Mouse (Mus musculus) frontal cortex, postnatal 25 days (tissue): ENCODE data around the gene Traip.

Experiments used
- DNase-seq, 2 experiments: peaks; one replicate each; pipeline ENCODE4 v3.0.0; 2022; ENCODE audit warnings: low spot score in 2 of 2

Gene Traip

DNA sequence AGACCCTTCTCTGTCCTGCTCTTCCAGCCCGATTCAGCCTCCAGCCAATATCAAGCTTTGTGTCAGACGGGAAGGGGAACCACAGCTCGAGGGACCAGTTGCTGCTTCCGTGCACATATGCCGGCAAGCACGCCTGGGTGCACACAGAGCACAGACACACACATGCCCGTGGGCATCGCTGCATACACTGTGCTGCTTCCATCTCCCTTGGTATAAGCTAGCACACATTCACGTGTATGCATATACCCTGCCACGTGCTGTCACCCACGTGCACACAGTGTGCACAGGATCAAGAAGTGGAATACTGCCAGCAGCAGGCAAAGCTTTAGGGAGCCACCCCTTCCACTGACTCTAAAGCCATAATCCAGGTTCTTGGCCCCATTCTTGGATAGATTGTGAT is 15.8 kb upstream of the Traip start:
- DNase-seq: no peak

DNA sequence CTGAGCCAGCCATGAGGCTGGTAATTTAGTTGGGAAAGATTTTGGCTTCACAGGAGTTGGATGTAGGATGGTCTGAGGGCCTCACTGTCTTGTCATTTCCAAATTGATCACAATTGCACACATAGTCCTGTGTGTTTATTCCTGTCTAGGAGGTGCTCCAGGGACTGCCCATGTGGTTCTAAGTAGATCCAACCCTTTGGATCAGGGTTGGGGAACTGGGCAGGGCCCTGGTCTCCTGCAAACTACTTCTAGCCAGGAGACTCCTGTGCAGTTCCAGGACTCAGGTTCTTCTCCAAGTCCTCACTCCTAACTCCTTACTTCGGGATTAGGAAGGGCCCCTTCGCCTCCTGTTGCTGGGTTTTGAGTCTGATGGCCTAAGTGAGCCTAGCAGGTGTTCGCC is 14.6 kb upstream of the Traip start, which contains the start of gene Camkv:
Camkv (plus strand) TSS at position 301 of the 400 bp plus-strand sequence.
- no peak for DNase-seq

DNA sequence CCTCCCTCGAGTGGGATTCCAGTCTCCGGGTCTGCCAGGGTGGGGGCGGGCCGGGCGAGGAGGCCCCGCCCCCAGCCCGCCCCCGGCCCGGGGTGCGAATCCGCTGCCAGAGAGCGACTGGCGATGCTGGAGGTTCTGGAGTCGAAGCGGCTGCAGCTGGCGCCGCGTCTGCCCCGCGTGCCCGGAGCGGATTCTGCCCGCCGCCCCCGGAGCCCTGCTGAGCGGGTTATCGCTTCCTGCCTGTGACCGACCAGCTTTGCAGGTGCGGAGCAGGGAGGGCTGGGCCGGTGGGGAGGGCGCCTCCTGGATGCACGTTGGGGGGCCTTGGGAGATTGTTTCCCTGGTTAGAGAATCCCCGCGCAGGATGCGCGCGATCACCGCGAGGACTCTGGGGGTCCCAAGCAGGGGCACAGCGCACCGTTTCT is 14.1 kb upstream of the Traip start:
- DNase-seq: peak; percentile 35 to 42

DNA sequence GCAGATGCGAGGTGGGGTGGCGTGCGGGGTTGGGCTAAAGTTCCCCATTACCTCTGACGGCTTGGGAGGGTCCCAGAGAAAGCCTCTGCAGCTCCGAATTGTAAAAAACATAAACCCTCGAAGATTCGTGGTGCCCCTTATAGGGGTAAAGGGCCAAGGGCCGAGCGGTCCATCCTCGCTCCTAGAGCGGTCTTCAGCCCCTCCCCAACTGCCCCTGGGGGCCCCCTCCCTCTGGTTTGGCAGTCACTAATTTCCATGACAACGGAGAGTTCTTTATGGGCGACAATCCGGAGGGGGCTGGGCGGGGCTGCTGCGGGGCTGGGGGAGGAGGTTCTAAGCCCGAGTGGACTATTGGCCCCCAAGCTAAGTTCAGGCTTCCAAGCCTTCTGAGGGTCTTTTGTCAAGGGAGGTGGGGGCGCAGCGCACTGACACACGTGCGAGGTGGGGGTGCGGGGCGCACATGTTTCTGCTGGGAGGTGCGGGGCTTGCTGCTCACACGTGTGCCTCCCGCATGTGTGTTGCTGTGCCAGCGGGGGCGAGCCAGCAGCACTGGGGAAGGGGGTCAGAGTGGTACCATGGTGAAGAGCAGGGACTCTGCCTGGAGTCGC is 13.6 kb upstream of the Traip start:
- peak; percentile 42 to 48 for DNase-seq

DNA sequence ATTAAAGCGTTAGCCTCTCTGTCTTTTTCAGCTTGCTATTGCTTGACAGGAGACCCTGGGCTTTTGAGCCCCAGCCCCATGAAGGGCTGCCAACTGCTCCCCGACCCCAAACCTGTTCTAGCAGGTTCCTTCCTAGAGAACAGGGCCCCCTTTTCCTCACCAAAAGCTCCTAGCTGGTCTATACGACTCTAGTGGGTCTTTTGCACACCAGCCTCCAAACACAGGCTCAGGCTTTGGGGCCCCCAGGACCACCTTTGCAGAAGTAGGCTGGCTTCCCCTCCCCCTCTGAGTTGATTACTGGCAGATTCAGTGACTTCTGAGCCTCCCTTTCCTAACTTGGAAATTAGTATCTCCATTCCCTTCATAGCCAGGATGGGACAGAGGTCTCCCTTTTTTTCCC is 13.1 kb upstream of the Traip start:
- DNase-seq: no peak

DNA sequence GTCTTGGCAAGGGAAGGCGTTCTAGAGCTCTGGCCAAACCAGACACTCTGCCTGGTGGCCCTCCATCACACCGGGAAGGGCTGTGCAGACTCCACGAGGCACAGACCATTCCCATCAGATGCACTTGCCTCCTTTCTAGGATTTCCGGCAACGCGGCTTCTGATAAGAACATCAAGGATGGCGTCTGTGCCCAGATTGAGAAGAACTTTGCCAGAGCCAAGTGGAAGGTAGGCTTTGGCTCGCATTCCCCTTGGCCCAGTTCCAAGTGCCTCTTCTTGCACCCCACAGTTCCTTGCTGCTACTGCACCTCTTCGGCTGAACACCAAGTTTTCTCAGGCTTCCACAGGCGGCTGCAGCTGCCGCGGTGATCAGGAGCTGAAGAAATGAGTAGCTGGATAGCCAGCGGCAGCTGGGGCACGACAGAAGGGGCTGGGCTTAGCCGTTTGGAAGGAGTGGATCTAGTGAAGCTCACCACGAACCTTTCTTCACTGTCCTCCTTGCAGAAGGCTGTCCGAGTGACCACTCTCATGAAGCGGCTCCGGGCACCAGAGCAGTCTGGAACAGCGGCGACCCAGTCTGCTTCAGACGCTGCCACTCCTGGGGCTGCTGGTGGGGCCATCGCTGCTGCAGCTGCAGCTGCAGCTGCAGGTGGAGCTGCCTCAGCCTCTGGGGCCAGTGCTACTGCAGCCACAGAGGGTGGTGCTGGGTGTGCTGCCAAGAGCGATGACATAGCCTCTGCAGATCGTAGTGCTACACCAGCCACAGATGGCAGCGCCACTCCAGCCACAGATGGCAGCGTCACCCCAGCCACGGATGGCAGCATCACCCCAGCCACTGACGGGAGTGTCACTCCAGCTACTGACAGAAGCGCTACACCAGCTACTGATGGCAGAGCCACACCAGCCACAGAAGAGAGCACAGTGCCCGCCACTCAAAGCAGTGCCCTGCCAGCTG is 2.4 kb upstream of the Traip start:
- no peak for DNase-seq

DNA sequence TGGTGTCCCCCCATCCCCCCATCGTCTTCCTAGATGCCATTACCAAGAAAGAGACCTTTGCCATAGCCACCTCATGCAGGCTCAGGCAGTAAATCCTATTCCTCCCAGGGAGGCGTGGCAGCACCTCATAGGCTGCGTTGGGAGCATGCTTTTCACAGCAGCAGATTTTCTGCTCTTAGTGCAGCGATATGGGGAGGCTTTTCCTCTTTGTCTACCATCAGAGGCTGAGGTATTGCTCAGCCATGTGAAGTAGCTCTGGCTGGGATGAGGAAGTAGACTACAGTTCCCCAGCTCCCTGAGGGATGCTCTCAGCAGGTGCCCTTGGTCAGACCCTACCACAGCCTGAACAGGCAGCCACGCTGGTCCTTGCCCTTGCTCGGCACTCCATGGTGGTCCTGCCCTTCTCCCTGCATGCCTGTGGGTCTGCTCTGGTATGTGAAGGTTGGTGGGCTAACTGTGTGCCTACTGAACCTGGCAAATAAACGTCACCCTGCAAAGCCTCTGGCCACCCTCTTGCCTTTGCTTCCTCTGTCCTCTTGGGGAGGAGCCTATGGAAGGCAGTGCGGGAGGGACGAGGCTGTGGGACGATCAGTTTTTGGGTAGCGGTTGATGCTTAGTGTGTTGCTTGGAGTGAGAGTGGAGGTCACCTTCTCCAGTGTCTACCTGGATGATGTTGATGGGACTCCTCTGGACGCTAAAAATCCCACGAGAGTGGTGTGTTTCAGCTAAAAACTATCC is 583 bp upstream of the Traip start:
- no peak for DNase-seq

DNA sequence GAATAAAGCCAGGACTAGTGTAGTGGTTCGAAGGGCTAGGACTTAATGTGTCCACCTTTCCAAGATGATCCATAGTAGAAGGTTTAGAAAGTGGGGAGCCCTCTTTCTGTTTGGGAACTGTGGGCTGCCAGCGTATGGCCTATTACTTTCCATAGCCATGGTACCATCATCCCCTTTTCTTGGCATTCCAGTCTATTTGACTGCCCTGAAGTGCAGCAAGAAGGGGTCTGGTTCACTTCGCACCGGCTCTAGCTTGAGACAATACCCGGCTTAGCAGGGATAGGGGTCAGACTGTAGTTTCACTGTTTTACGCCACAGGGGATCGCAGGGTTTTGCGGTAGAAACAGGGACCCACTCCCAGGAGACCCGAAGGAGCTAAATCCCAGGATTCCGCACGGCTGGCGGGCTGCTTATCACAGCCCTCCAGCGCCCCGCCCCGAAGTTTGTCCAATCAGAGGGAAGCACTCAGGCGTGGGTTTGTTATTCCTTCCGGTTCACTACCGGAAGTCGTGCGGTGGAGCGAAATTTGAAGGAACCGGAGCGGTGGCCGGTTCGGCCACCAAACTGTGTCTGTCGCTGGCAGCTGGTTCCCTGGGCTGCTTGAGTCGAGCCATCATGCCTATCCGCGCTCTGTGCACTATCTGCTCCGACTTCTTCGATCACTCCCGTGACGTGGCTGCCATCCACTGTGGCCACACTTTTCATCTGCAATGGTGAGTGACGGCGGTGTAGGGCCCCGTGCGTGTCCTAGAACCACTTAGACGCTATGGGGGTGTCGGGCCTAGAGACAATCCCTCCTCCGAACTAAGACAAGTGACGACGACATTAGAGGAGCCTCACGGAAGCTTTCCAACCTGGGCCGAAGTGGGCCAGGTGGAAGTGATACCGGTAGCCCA is 772 bp downstream of the Traip start:
- DNase-seq: peak; percentile 75 to 86

DNA sequence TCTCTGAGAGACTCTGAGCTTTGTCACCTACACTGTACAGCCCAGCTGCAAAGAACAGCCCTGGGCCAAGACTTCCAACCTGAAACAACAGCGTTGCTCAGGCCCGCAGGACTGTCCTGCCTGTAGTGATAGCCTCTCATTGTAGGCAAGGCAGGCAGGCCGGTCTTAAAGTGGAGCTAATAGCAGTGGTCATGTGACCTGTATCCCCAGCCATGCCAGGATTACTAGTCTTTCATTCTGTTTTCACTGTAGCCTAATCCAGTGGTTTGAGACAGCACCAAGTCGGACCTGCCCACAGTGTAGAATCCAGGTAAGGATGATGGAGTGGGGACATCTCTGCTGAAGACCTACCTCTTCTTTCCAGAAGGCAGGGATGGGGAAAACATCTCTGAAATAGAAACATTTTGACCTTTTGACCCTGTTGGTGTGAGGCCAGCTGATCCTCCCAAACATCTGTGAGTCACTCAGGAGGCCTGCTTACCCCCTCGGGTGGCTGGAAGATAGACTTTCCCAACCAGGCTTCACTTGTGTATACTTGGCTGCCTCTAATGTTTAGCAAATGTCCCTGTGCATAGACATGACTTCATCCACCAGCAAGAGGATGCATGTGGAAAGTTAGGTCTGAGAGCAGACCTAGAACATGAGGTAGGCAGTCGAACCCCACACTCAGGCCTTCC is 5.8 kb downstream of the Traip start:
- DNase-seq: no peak

DNA sequence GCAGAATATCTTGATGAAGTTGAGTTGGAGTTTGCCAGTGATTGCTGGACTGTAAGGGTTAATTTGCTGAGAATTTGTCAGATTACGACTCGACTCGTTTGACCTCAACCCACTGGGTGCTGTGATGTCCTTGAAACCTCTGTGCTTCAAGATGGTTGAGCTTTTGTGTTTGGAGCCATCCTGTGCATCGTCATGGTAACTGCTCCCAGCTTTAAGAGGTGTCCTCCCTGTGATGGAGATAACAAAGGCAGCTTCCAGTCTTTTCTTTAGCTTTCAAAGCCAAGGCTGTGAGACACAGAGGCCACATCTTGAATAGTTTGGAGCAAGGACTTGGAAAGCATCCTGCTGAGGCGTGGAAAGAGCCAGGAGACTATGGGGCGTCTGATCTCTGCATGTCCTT is 7.2 kb downstream of the Traip start:
- no peak for DNase-seq

DNA sequence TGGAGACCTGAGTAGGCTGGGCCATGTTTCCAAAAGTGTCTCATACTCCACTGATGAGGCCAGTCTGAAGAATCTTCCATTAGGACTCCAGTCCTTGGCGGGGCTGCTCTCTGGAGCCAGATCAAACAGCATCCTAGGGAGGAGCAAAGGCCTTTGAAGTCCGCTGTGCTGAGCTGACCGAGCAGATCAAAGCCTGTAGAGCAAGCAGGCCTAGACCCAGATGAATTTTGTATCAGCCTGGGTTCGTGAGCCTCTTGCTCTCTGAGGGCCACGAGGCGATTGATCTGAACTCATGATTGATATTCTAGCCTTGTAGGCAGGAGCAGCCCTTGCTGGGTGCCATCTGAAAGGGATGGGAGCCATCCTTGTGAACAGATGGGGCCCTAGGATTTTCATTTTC is 10.0 kb downstream of the Traip start:
- no peak for DNase-seq

DNA sequence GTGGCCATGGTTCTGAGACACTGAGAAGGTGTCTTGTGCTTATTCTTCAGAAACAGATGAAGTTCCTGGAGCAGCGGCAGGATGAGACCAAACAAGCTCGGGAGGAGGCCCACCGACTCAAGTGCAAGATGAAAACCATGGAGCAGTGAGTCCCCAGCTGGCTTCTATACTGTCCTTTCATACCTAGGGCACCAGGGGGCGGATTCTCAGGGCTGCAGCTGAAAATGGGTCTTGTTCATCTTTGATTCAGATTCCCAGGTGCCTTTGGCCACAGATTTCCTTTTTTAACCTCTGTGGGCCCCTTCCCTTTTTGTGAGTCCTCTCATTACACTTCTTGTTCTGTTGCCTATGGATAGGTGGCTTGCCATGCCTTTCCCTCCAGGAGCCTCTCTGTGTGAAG is 11.0 kb downstream of the Traip start:
- no peak for DNase-seq

DNA sequence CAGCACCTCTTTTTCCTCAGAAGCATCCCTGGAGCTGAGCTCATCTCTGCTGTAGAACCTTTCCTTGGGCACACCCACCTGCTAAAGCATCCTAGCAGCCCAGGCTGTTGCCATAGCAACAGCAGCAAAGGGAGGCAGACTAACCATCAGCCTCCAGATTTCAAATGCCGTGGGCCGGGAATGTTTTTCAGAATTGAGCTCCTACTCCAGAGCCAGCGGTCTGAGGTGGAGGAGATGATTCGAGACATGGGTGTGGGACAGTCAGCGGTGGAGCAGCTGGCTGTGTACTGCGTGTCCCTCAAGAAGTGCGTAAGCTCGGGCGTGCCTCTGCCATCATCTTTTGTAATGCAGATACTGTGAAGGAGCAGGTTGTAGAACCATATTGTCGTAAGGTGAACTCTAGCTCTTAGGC is 11.4 kb downstream of the Traip start:
- peak; percentile 52 to 73 for DNase-seq

DNA sequence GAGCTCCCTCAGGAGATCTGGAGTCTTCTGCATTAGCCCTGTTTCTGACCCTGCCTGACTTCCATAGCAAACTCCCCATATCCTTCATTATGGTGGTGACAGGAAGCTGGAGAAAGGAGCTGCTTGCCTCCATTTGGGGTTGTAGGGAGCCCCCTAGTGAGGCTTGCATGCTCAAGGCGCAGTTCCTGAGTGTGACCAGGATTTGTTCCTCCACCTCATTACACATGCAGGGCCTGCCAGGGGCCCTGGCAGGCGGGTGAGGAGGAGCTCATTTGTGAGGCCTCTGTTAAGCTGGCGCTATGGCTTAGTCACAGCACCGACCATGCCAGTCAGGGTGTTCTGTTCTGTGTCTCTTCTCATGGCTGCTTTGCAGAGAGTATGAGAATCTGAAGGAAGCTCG is 11.9 kb downstream of the Traip start:
- peak in 1 of 2 experiments; percentile 52 for DNase-seq

DNA sequence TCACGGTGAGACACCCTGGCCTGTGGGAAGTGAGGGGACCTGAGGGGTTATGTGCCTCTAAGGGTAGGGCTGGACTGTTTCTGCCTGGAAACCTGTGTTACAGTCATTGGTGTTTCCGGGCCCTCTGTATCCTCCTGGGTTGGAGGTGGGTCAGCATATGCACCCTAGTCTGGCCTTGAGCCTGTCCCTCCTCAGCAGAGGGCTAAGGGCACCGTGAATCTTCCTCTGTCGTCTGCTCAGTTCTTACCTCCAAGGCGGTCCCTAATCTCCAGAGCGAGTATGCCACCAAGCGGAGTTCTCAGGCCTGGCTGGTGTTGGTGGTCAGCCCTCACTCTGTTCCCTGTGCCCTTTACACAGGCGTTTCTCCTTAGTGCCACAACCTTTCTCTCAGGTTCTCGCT is 13.0 kb downstream of the Traip start:
- DNase-seq: no peak

DNA sequence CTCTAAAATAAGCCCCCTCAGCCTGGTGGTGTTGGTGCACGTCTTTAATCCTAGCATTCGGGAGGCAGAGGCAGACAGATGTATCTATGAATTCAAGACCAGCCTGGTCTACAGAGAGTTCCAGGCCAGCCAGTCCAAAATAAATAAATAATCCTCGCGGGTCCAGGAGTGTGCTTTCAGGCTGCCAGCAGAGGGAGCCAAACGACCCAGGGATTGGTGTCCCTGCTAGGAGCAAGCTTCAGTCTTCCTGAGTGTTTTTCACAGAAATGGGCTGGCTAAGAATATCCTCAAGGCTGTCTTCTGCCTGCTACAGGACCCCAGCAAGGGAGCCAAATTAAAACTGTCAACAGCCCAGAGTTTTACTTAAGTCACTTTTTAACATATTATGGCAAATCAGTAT is 13.8 kb downstream of the Traip start:
- peak in 1 of 2 experiments; percentile 73 for DNase-seq

DNA sequence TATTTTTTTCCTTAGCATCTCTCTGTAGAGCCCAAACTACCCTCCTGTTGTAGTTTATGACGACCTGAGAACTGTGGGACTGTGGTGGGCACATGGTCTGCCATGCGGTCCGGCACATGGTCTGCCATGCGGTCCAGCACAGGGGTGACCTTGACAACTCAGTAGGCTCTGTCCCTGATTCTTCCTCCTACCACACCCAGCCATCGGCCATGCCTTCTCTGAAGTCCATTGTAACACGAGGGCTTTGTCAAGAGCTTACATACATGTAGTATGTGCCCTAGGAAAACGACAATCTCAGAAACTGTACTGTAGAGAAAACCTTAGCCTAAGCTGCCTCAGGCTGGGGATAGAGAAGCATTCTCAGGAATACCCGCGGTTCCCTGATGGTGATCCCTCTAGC is 14.7 kb downstream of the Traip start:
- no peak for DNase-seq

DNA sequence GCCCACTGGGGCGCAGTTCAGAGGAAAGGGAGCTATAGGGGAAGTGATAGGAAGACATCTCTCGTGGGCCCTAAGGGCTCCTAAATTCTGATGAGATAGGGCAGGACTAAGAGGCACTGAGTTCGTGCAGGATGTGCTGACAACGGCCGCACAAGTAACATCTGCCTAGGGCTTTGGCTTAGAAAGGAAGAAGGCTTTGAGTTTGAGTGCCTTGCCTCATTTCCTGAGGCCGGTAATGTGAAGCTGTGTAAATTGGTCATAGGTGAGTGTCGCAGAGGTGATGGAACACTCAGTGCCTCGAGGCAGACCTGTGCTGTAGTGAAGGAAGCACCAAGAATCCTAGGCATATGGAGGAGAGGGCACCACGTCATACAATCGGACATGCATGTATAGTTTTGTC is 16.7 kb downstream of the Traip start:
- DNase-seq: no peak

DNA sequence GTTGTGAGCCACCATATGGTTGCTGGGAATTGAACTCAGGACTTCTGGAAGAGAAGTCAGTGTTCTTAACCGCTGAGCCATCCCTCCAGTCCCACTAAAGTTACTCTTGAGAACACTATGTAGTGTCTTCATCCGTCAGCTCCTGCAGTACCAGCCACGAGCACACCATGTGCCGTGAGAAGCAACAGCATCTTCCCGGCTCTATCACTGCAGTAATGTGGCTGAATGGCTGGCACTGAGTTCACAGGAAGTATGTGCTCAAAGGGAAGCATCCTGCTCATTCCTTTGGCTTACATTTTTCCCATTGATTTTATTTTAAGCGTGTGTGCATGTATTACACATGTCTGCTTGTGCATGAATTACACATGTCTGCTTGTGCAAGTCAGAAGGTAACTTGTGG is 17.5 kb downstream of the Traip start:
- no peak for DNase-seq

DNA sequence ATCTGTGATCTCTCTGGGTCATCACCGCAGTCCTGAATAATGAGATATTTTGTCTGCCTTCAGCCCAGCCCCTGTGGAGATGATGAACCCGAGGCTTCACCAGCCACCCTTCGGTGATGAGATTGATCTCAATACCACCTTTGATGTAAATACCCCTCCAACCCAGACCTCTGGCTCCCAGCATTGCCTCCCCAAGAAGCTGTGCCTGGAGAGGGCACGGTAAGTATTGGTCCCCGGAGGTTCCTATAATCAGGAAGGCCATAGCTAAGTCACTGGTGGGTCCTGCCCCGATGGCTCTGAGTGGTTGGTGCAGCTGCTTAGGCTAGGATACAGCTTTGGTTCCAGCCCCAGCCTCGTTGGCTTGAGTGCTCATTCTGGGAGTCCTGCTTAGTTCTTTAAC is 18.6 kb downstream of the Traip start:
- DNase-seq: no peak

DNA sequence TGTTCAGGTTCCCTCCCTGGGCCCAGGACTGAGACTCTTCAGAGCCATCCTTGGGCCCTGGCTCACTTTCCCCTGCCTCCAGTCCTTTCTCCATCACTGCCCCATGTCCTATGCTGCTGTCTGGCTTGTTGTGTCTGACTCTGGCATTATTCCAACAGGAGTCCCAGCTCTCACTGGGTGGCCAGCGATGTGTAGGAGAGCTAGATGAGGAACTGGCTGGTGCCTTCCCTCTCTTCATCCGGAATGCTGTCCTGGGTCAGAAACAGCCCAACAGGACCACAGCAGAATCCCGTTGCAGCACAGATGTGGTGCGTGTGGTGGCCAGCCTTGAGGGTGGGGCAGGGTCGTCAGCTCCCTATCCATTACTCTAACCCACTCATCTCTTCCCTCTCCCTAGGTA is 20.4 kb downstream of the Traip start:
- no peak for DNase-seq
